Mouse (Mus musculus) forebrain, embryonic 11.5 days (tissue): ENCODE data around the gene Asic2. TPM values are rescaled to one million over a fixed set of nuclear protein-coding genes. Genes with fewer than 3 reads are reported as not detected.
"Not testable (repeated sequence)": the region's sequence is repeated elsewhere in the genome, so short reads cannot be mapped to it uniquely, and the experiment has no call there.

Experiments
- ATAC-seq: fragments of 200-750 bp; cut with Nextera tagmentation; replicated peaks from 2 replicates; pipeline ENCODE4 v1.8.0; 2017; ENCODE audit warnings: moderate TSS enrichment; ENCODE audit not compliant: low FRiP score
- DNase-seq: peaks from one replicate; pipeline ENCODE4 v3.0.0-alpha.2; 2017; ENCODE audit warnings: low spot score
- H3K27ac ChIP-seq: fragments of 300-500 bp; sonication (generic); 2 replicates; pipeline ENCODE4 v1.5.1; 2014; ENCODE audit warnings: low read depth, low read length
- H3K27me3 ChIP-seq: fragments of 300-500 bp; sonication (generic); 2 replicates; pipeline ENCODE4 v1.6.1; 2014; ENCODE audit warnings: mild to moderate bottlenecking, low read length, mixed read lengths; ENCODE audit not compliant: control insufficient read depth, insufficient read depth
- H3K36me3 ChIP-seq: fragments of 300-500 bp; sonication (generic); 2 replicates; pipeline ENCODE4 v1.6.1; 2014; ENCODE audit warnings: mild to moderate bottlenecking, low read length, moderate library complexity, mixed read lengths; ENCODE audit not compliant: control insufficient read depth, insufficient read depth
- H3K4me1 ChIP-seq: fragments of 300-500 bp; sonication (generic); replicated peaks from 2 replicates; pipeline ENCODE4 v1.6.1; 2014; ENCODE audit warnings: low read length, mixed read lengths; ENCODE audit not compliant: control insufficient read depth, insufficient read depth
- H3K4me2 ChIP-seq: fragments of 300-500 bp; sonication (generic); 2 replicates; pipeline ENCODE4 v1.6.1; 2014; ENCODE audit warnings: low read depth, mild to moderate bottlenecking, low read length, moderate library complexity, mixed read lengths; ENCODE audit not compliant: severe bottlenecking
- H3K4me3 ChIP-seq: fragments of 300-500 bp; sonication (generic); 2 replicates; pipeline ENCODE4 v1.5.1; 2014; ENCODE audit warnings: low read depth, low read length
- H3K9ac ChIP-seq: fragments of 300-500 bp; sonication (generic); 2 replicates; pipeline ENCODE4 v1.6.1; 2014; ENCODE audit warnings: low read length
- H3K9me3 ChIP-seq: fragments of 300-500 bp; sonication (generic); 2 replicates; pipeline ENCODE4 v1.6.1; 2016; ENCODE audit warnings: low read length, mixed read lengths; ENCODE audit not compliant: control insufficient read depth
- WGBS: fragments of 180-500 bp; shearing (Covaris S2); extraction: QIAGEN DNeasy Blood & Tissue Kit; methylation state at CpG from one replicate; pipeline ENCODE4 v1.1.7; 2014; 5-methylcytosine and 5-hydroxymethylcytosine counted together
- polyA plus RNA-seq: library from polyadenylated mRNA; unstranded; fragments of >200 nt; fragmentation: Nextera tagmentation; extraction: Ambion mirVana; gene quantifications from 2 replicates; pipeline ENCODE4 v1.2.1, GENCODE M21; 2014

Asic2 gene
- polyA plus RNA-seq, 1 experiment from 2014 or later: 0.94 TPM

DNA sequence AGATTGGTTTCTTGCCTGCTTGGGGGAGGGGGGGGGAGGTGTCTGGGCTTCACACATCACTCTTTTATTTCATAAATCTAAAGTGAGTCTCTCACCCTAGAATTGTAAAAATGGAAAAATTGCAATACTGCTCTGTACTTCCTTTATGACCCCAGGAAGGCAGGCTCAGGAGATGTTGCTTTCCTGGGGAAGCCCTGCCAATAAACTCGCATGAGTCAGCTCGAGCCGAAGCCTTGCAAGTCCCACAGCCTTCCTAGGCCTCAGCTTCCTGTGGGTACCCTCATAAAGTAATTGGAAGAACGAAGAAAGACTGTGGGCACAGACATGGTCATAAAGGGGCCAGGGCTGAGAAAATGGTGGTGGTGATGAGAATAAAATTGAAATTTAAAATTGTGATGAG is 607.2 kb downstream of the Asic2 start:
- Histone ChIP-seq H3K9ac (no peak overlapping the region), H3K4me2 (no peak overlapping the region), H3K4me3 (no peak overlapping the region), H3K27me3 (no peaks in the 10 kb centered on the region), H3K4me1 (no peaks in the 10 kb centered on the region), H3K27ac (no peak overlapping the region), H3K9me3 (no peaks in the 10 kb centered on the region; the same call in 1 of the 2 replicates), H3K36me3 (no peaks in the 10 kb centered on the region)
- ATAC-seq (no peak), DNase-seq (no peak)
- 88% methylated on average over 4 of the region's 4 CpGs for WGBS

DNA sequence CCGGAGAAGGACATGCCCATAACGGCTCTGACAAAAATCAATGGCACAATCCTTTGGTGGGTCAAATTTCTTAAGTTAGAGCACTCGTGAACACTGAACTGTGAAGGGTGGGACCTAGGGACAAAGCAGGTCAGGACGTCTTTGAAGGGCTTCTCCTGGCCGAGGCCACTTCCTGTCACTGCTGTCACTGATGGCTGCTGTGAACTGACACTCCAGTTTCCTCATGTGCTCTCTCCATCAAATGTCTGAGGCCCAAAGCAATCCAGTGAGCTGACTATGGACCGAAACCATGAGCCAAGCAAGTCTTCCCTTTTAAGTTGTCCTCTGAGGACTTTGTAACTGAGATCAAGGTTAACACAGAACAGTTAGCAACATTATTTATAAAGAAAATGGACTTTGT is 617.8 kb downstream of the Asic2 start:
- not testable (repeated sequence) for H3K36me3 ChIP-seq, H3K27me3 ChIP-seq, H3K27ac ChIP-seq, H3K4me1 ChIP-seq, H3K9ac ChIP-seq, DNase-seq, ATAC-seq, H3K9me3 ChIP-seq, H3K4me3 ChIP-seq, H3K4me2 ChIP-seq
- 68% methylated on average over 4 of the region's 6 CpGs for WGBS

DNA sequence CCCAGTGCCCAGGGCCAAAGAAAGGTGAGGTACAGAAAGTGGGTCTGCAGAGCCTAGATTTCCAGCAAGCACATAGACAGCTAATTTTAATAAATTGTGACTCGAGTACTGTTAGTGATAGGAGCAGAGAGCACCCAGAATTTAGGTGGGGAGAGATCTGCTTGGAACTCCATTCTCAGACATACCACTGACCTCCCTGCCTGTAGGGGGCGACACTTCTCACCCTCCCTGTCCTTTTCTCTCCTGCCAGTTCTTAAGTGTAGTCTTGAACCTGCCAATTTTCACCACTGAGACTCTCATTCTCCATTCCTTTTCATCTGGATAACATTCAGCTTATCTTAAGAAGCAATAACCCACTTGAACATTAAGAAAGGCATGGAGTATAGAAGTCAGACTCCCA is 636.3 kb downstream of the Asic2 start:
- 73% methylated on average over 2 of the region's 2 CpGs for WGBS
- Histone ChIP-seq H3K36me3 (no peaks in the 10 kb centered on the region), H3K27me3 (no peaks in the 10 kb centered on the region), H3K4me3 (no peak overlapping the region), H3K9ac (no peak overlapping the region), H3K4me1 (no peaks in the 10 kb centered on the region), H3K4me2 (no peak overlapping the region), H3K9me3 (no peaks in the 10 kb centered on the region), H3K27ac (no peak overlapping the region)
- ATAC-seq (no peak), DNase-seq (no peak)

DNA sequence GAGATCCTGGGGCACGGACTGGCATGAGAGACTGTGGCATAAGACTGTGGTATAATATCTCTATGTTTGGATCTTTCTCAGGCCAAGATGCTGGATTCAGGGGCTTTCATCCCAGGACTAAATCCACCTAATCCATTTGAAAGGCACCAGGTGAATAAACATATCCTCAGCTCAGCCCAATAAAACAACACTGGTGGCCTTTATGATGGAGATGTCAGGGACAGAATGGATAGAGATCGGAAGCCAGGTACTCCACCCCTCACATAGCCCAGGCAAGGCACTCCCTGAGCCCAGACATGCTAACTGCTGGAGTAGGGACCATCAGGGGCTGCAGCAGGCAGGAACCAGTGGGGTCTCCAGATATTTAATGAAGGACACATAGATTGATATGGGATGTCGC is 637.3 kb downstream of the Asic2 start:
- Histone ChIP-seq H3K27ac (no peak overlapping the region), H3K4me1 (no peaks in the 10 kb centered on the region), H3K4me3 (no peak overlapping the region), H3K4me2 (no peak overlapping the region), H3K27me3 (no peaks in the 10 kb centered on the region), H3K9me3 (no peaks in the 10 kb centered on the region), H3K36me3 (no peaks in the 10 kb centered on the region), H3K9ac (no peak overlapping the region)
- WGBS: 86% methylated on average over 3 of the region's 3 CpGs
- no peak for DNase-seq
- no peak for ATAC-seq

DNA sequence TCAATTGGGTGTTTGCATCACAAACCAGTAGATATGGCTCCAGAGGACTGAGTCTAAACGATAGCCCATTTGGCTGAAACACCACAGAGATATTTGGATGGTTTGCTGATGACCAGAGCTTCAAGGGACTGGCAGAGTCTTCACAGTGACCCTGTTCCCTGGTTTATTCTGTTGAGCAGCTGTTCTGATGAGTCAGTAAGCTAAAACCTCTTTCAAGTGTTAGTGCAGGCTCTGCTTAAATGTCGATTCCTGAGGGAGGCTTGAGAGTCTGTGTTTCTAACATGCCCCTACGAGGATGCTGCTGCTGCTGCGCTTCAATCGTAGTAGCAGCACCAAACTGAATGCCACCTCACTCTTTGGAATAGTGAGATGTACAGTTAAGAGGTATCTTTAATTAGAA is 640.2 kb downstream of the Asic2 start:
- Histone ChIP-seq H3K9ac (no peak overlapping the region), H3K4me1 (no peaks in the 10 kb centered on the region), H3K36me3 (no peaks in the 10 kb centered on the region), H3K4me3 (no peak overlapping the region), H3K27me3 (no peaks in the 10 kb centered on the region), H3K4me2 (no peak overlapping the region), H3K27ac (no peak overlapping the region), H3K9me3 (no peaks in the 10 kb centered on the region)
- ATAC-seq (no peak), DNase-seq (no peak)
- WGBS: 93% methylated on average over 5 of the region's 5 CpGs

DNA sequence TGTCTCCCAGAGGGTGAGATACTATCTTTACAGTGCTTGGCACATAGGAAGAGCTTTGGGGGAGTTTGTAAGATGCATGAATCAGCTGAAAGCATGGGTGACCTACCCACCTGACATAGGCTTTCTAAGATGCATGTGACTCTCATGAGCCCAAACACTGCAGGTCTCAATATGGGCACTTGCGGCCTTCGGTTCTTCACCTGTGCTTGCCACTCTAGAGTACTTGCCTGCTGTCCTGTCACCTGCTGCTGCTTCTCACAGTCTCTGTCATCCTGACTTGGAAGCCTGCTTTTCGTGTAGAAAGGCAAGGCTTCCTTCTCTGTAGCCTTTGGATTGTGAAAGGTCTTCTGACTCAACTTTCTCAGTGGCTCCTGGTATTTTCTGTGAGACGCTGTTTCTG is 645.1 kb downstream of the Asic2 start:
- ATAC-seq (no peak), DNase-seq (no peak)
- Histone ChIP-seq H3K9ac (no peak overlapping the region), H3K4me1 (no peaks in the 10 kb centered on the region), H3K4me2 (no peak overlapping the region), H3K27me3 (no peaks in the 10 kb centered on the region), H3K9me3 (no peaks in the 10 kb centered on the region), H3K36me3 (no peaks in the 10 kb centered on the region), H3K4me3 (no peak overlapping the region), H3K27ac (no peak overlapping the region)
- 92% methylated on average over 4 of the region's 4 CpGs for WGBS

DNA sequence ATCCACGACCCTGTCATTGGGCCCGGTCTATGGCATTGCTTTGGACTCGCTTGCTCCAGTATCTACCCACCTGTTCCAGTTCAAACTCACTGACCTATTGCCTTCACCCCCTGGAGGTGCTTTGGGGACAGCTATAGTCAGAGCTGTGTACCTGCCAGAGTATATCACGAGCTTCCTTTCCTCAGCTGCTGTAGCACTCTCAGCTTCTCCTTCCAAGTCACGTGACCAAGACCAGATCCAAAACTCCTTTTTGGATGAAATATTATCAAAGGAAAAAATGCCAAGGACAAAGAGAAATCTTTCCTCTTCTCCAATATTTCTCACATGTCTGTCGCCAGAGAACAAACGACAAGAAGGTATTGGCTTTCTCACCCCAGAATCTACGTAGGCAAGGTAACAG is 645.8 kb downstream of the Asic2 start:
- H3K4me1 ChIP-seq: no peaks in the 10 kb centered on the region
- H3K4me3 ChIP-seq: no peak overlapping the region
- no peak overlapping the region for H3K4me2 ChIP-seq
- 92% methylated on average over 8 of the region's 8 CpGs for WGBS
- no peak overlapping the region for H3K27ac ChIP-seq
- ATAC-seq (no peak), DNase-seq (no peak)
- H3K9ac ChIP-seq: no peak overlapping the region
- H3K27me3 ChIP-seq: no peaks in the 10 kb centered on the region
- H3K36me3 ChIP-seq: no peaks in the 10 kb centered on the region
- H3K9me3 ChIP-seq: no peaks in the 10 kb centered on the region

DNA sequence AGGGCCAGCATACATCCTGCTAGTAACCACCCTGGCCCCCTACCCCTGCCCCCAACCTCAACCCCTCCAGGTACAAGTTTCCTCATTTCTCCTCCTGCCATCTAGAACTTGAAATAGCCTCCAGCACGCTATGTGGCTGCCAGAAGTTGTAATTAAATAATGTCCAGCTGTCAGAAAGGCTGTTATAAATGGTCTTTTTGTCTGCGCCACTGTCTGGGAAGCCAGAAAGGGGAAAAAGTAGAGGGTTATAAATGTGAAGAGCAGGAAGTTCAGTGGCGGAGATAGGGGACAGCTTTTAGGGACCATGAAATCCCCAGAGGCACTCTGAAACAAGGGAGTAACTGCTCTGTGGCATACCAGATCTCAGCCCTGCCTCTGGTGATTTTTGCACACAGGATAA is 678.2 kb downstream of the Asic2 start:
- Histone ChIP-seq H3K27ac (no peak overlapping the region), H3K9me3 (no peaks in the 10 kb centered on the region), H3K4me1 (no peaks in the 10 kb centered on the region), H3K36me3 (no peaks in the 10 kb centered on the region), H3K4me3 (no peak overlapping the region), H3K4me2 (no peak overlapping the region), H3K9ac (no peak overlapping the region), H3K27me3 (no peaks in the 10 kb centered on the region)
- WGBS: 77% methylated on average over 3 of the region's 3 CpGs
- ATAC-seq (no peak), DNase-seq (no peak)

DNA sequence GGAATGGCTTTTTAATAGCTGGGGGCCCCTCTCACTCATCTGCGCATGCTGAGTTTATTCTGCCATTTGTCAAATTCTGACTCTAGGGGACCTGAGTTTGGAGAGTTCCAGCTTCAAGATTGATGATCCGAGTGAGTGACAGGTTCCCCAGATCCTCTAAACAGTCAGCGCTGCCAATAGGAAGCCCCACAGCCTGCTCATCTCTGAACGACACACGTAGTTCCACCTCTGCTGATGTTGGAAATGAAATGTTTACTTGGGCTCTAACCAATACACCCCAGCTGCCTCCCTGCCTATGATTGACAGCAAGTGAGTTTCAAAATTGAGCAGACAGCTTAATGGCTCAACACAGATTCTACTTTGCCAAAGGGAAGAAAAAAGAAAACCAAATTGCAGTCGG is 685.1 kb downstream of the Asic2 start:
- Histone ChIP-seq H3K4me2 (no peak overlapping the region), H3K36me3 (no peaks in the 10 kb centered on the region), H3K27ac (no peak overlapping the region), H3K4me3 (no peak overlapping the region), H3K9ac (no peak overlapping the region), H3K4me1 (0 out of 2 replicates have a peak, but pooled peaks cover 3% of the 10 kb centered on the region), H3K27me3 (no peaks in the 10 kb centered on the region), H3K9me3 (no peaks in the 10 kb centered on the region)
- DNase-seq (no peak), ATAC-seq (no peak)
- 77% methylated on average over 6 of the region's 6 CpGs for WGBS
